Mouse (Mus musculus): ENCODE data around the gene Olfr283.
"Not testable (repeated sequence)": the region's sequence is repeated elsewhere in the genome, so short reads cannot be mapped to it uniquely, and the experiment has no call there.

Olfr283 gene

DNA sequence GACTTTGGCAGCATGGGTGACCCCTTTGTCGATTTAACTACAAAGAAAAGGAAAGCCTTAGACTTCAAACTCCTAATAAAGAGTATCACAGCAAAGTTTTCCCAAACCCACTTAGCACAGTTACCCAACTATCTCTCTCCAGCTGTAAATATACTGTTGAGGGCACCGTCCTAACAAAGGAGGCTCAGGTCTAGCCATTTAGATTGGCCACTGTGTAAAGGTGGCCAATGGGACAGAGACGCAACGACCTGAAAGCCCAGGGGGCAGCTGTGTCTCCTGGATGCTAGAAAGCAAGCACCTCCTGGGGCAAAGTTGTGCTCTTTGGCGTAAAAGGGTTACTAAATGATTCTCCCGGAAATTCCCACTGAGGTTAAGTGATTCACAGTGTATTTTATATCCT is at the start of gene Olfr283:
TSS of gene Olfr283 (minus strand) at position 101 of the 400 bp plus-strand sequence.
- no peak for DNase-seq (ENCODE audit: low read depth, low spot score)

DNA sequence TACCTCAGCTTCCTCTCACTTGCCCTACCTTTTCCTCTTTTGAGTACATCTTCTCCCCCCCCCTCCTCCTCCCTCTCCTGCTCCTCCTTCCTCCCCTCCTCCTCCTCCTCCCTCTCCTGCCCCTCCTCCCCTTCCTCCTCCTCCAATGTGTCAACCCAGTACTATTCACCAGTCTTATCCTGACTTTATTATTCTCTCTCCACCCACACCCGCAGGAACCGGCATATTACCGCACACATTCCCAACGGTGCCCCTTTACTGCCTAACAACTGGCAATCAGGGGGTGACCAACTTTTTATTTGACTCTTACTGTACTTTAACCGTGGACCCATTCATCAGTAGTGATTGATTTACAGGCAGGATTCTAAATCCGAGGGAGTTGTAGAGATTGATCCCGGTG is 44.4 kb upstream of the Olfr283 start:
- no peak for DNase-seq (ENCODE audit: low read depth, low spot score)

DNA sequence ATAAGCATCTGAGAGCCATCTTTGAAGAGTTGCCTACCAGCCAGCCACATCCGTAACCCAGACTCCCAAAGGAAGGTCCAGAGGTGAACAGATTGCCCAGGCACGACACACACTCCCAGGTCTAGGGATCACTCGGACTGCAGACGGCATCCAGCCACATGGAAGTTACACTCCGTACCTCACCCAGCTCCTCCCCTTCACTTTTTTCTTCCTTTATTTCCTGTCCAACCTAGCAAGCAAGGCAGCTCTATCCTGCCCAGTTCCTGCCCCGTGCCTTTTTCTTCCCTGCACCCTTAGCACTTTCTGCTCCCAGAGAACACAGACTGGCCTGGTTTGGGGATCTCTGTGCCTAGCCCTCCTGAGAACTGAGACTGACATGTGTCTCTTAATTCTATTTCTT is 44.0 kb upstream of the Olfr283 start:
- no peak for DNase-seq (ENCODE audit: low read depth, low spot score)

DNA sequence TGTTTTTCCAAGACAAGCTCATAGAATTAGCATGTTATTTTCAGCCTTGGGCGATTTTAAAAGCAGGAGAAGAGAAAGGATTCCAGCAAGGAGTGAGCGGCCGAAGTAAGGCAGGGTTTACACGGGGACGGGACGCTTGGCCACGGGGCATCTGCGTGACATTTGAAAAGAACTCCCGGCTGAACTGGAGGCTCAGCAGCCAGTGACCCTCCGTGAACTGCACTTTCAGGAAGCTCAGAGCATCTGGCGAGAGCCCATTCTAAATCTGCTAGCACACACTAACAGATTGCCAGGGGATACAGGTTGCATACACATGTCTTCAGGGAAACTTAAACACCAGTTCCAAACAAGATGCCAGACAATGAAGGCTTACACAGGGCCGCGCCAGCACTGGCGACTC is 43.6 kb upstream of the Olfr283 start:
- DNase-seq (ENCODE audit: low read depth, low spot score), result no peak

DNA sequence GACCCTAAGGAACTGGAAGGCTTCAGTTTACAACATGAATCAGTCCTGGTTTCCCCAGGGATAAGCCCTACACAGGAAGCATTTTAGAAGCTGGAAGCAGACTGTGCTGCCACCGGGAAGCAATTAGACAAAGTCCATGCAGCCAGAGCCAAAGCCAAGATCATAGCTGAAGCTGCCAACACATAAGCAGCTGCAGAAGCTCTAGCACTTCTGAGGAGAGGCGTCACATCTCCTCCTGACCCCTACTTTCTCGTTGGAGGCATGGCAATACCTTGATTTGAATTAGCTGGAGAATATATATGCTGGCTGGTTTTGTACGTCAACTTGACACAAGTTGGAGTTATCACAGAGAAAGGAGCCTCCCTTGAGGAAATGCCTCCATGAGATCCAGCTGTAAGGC is 40.2 kb upstream of the Olfr283 start:
- DNase-seq (ENCODE audit: low read depth, low spot score), result no peak

DNA sequence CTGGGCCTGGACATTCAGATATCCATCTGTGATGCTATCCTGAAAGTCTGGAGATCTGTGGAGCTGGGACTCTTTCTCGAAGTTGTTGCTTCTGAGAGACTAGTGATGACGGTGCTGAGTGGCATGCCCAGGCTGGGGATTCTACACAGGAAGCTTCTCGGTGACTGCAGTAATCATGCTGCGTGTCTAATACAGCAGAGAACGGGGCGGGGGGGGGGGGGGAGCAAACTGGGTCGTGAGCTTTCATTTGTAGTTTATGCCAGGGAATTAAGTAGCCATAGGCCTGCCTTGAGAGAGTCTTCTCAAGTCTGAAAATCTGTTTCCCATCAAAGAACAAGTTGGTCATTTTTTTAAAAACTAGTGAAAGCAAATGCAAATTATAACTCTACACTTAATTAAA is 37.4 kb upstream of the Olfr283 start:
- no peak for DNase-seq (ENCODE audit: low read depth, low spot score)

DNA sequence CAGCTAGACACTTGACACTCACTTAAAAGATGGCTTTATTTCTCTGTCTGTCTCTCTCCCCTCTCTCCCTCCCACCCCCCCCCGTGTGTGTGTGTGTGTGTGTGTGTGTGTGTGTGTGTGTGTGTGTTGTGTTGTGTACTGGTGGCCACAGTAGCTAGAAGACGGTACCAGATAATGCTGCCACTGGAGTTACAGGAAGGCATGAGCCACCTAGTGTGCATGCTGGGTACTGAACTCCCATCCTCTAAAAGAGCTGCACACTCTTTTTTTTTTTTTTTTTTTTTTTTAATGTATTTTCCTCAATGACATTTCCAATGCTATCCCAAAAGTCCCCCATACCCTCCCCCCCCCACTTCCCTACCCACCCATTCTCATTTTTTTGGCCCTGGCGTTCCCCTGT is 36.5 kb upstream of the Olfr283 start:
- DNase-seq (ENCODE audit: low read depth, low spot score), result not testable (repeated sequence)

DNA sequence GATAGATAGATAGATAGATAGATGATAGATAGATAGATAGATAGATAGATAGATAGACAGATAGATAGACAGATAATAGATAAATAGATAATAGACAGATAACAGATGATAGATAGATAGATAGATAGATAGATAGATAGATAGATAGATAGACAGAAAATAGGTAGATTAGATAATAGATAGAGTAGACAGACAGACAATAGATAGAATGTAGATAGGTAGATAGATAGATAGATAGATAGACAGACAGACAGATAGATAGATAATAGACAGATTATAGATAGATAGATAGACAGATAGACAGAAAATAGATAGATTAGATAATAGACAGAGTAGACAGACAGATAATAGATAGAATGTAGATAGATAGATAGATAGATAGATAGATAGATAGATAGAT is 36.1 kb upstream of the Olfr283 start:
- not testable (repeated sequence) for DNase-seq (ENCODE audit: low read depth, low spot score)

DNA sequence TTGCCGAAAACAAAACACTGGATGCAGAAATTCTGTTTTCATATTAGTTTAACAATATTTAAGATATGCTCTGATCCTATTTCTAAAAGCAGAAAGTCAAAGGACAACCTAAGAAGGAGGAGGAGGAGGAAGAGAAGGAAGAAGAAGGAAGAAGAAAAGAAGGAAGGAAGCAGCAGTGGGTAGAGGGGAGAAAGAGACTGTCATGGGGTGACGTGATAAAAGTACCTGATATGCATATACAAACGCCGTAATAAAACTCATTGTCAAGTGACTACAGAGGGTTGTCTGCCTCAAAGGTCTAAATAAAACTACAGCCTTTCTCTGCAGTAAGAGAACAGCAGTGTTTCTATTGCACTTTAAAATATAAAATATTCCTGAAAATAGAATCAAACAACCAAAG is 35.2 kb upstream of the Olfr283 start:
- no peak for DNase-seq (ENCODE audit: low read depth, low spot score)

DNA sequence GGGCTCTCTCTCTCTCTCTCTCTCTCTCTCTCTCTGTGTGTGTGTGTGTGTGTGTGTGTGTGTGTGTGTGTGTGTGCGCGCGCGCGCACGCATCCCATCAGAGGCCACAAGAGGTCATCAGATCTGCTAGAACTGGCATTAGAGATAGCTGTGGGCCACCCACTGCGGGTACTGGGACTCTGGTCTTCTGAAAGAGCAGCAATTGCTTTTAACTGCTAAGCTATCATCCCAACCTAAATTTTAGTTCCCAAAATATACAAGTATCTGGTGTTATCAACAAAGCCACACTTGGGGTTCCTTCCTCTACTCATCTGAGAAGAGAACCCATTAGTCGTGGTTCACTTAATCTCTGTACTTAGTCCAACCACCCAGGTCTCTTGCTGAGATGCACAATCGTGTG is 29.5 kb upstream of the Olfr283 start:
- no peak for DNase-seq (ENCODE audit: low read depth, low spot score)

DNA sequence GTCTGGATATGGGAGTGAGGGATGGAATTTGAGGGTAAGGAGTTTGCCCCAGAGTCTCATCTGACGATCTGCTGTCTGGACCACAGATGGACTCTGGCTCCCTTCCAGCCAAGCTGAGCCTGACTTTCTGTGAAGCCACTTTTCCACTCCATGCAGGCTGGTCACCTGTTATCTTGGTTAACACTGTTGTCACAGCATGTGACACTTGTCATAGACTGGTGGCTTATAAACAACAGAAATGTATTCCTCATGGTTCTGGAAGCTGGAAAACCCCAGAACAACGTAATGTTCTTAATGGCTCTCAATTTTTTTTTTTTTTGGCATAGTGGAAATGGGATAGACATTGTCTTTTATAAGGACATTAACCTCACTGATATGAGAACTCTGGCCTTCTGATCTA is 28.9 kb upstream of the Olfr283 start:
- DNase-seq (ENCODE audit: low read depth, low spot score), result no peak

DNA sequence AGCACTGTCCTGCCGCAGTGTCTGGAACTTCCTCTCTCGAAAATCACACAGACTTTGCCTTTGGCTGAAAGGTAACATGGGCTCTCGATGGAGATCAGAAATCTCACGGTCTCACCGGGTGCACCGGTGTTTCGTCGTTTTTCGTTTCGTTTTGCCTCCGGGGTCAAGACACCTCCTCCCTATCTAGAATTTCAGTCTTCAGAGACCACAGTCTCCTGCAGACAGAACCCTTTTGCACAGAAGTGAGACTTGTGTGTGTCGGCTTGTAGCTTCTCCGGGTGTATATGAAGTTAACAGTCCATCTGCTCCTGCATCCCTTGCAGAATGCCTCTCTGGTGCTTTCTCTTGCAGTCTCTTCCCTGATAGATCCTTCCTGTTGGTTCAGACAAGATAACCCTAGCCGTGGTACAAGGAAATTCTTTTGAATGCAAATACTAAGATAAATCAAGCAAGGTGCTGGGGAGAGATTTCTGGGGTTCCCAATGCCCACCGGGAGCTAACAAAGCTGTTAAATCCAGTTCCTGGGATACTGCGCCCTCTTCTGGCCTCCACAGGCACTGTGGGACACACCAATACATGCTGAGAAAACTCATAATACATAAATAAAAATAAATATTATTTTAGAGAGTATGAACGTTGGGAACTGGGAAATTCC is 27.8 kb upstream of the Olfr283 start:
- no peak for DNase-seq (ENCODE audit: low read depth, low spot score)

DNA sequence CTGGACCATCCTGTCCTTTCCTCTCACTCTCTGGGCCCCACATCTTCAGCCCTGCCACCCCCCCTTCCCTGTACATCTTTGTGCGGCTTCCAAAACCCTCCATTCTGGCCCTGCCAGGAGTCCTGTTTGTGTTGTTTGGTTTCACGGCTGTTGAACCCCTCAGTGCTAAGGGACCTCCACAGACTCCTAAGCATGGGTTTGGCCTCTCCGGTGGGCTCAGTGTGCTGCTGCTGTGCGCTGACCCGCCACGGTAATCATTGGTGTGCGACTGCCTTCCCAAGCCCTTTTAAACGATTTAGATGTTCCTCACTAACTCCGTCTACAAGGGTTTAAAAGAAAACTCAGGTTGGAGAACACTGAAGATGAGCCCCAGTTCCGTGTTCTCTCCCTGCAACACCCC is 21.6 kb upstream of the Olfr283 start:
- DNase-seq (ENCODE audit: low read depth, low spot score), result no peak

DNA sequence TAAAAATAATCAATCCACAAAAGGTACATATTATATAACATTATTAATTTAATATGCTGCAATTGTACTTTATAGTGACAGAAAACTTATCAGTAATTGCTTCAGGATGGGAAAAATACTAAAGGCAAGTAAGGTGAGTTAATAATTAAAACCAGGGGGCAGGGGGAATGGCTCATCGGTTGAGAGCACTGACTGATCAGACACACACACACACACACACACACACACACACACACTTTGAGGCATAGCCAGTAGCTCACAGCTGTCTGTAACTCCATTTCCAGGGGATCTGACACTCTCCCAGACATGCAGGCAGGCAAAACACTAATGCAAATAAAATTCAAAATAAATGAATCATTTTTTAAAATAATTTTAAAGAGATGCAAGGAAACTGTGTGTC is 16.4 kb upstream of the Olfr283 start:
- DNase-seq (ENCODE audit: low read depth, low spot score), result no peak

DNA sequence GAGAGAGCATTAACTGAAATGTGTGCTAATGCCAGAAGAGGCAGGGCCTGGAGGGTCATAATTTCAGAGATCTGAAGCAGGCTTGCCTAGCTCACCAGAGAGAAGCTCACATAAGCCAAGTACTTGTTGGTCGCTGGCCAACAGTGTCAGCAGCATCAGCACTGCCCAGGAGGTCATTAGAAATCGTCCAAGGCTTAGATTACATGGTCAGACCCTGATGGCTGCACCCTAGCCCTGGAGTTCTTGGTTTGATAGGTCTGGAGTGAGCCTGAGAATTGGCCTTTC is 11.1 kb upstream of the Olfr283 start:
- DNase-seq (ENCODE audit: low read depth, low spot score), result no peak

DNA sequence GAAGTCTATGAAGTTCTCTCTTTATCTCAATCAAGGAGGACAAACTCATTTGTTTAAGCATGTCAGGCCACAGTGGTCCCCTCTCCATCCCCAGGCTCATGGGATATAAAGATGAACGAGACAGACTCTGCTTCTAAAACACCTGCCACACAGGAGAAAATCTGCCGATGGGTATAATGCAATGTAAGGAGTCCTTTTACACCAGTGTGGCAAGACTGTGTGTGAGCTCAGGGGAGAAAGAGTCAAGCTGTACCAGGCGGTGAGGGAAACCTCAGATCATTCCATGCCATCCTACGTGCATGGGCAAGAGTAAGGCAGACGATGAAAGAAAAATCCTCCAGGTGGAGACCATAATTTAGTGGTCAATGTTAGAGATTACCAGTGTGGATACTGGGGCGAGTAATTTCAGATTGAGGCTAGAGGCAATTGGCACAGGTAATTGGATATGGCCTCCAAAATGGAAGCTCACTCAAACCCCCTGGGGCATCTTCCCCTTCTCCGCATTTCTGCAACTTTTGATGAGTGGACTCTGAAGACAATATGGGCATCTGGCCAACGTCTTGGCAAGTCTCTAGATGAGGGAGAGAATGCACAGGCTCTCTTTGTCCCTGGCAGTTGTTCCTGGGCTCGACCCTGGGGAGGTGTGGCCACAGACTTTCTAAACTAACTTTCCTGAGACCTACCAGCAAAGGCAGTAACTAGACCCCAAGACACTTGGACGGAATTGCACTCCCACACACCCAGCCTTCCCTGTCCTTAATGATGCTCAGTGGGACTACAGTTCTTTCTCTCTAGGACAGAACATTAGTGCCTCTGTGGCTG is 10.5 kb upstream of the Olfr283 start:
- DNase-seq (ENCODE audit: low read depth, low spot score), result no peak

DNA sequence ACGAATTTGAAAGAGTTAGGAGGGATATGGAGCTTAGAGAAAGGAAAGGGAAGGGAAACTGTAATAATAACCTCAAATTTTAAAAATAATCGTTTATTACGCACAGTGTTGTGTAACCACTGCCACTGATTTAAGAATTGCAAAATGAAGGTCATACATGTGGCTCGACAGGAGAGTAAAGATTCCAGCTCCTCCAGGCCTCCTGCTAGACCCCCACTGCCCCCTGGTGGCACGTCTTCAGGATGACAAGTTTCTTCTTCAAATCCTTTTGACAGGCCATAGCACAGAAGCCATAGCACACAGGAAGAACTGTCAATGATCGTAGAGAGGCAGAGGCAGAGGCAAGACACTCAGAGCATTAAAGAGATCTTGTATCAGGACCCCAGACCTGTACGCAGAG is 9.1 kb upstream of the Olfr283 start:
- DNase-seq (ENCODE audit: low read depth, low spot score), result peak; percentile 72

DNA sequence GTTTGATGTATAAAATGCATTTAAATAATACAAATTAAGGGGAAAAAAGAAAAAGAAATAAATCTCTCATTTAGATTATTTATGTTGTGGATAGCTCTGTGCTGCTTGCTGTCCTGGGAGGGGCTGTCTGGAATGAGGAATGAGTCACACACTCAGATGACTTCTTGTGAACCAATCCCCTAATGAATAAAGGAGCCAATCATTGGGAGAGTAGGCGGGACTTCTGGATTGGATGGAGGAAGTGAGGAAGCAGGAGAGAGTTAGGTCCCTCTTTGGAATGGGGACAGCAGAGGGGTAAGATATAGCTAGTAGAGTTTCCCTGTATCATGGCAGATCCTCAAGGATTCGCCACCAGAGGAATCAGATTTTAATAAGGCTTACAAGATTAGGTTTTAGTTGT is 6.9 kb upstream of the Olfr283 start:
- no peak for DNase-seq (ENCODE audit: low read depth, low spot score)

DNA sequence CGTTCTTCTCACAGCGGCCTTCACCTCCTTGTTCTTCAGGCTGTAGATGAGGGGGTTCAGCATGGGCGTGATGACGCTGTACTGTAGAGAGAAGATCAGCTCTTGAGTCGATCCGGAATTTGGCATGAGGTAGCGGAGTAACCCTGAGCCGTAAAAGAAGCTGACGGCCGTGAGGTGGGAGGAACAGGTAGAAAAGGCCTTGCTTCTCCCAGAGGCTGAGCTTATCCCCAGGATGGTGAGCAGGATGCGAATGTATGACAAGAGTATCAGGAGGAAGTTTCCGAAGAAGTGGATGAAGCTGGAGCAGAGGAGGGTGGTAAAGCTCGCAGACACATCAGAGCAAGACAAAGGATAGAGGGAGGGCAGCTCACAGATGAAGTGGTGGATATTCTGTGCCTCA is 2.5 kb downstream of the Olfr283 start:
- no peak for DNase-seq (ENCODE audit: low read depth, low spot score)

DNA sequence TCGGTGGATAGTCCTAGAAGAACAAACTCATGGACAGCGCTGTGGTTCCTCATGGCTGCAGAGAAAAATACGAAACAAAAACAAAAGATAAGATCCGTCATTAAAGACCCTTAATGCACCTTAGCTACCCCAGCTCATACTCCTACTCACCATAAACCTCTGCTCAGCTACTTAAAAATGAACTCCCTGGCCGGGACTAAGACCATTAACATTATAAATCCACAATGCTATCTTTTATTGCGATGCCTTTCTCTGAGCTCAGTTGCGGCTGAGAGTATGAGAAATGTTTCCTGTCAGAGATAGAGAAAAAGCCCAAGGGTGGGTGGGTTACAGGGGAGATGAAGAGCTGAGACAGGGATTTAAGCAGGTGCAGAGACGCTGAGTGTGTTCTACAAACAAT is 39.9 kb downstream of the Olfr283 start, which contains the start of gene Olfr284:
TSS of gene Olfr284 (minus strand) at position 101 of the 400 bp plus-strand sequence.
- no peak for DNase-seq (ENCODE audit: low read depth, low spot score)

Data from telencephalon, adult 2 months (tissue).